8 mouse cellular contexts compared by ENCODE assay signal in genomic region chr6:30026799-30027198, GRCm38 (mm10). TPM values are rescaled to one million over a fixed set of nuclear protein-coding genes. Genes with fewer than 3 reads are reported as not detected.
DNase-seq lines count a peak whose midpoint lies in the region.

No protein-coding gene starts in this region.

- peak; percentile 99 for DNase-seq in ES-CJ7 (ENCODE audit: low read depth, low spot score)
- DNase-seq in adrenal gland, postnatal 36 days, result peak; percentile 56 to 60
- DNase-seq in heart, postnatal 14 days, result peak; percentile 12 to 20
- peak; percentile 83 to 89 for DNase-seq in lung, adult 18-20 months
- no peak for DNase-seq in right cerebral cortex, postnatal 25 days
- DNase-seq in cerebellum, postnatal 36 days, result no peak
- no peak for DNase-seq in thymus, postnatal 25 days
- DNase-seq in cerebellum, adult 9-11 months, result no peak

- intact Hi-C loops in heart, postnatal 14 days (cut with DNase I), result no loop called here

RNA-seq across cellular contexts. Expression of gene Nrf1, which starts 21.0 kb away (rescaled TPM):
- 10 to 100 TPM; 20.5 to 21.4 TPM for total RNA-seq in adrenal gland, postnatal 36 days (2021)
- 10 to 100 TPM; 16.8 to 17.5 TPM for total RNA-seq in heart, postnatal 14 days (2021)

Comparison
In these comparisons a context has a peak if more than half of its experiments do, and no peak if none do; other contexts are left out.
1. DNase-seq: peak in ES-CJ7 (single experiment), adrenal gland, postnatal 36 days (2 of 2), heart, postnatal 14 days (2 of 2) and lung, adult 18-20 months (2 of 2); none in right cerebral cortex, postnatal 25 days (single experiment), cerebellum, postnatal 36 days (0 of 2), thymus, postnatal 25 days (single experiment) and cerebellum, adult 9-11 months (single experiment).